Mouse (Mus musculus) thymus, adult 2 months (tissue): ENCODE data around the gene Atf6. TPM values are rescaled to one million over a fixed set of nuclear protein-coding genes. Genes with fewer than 3 reads are reported as not detected.

ENCODE experiments used
- DNase-seq: peaks from one replicate; pipeline ENCODE4 v3.0.0; 2021
- H3K27ac ChIP-seq: fragments of 200-500 bp; 2 replicates; pipeline ENCODE4 v1.5.1; 2012; ENCODE audit warnings: low read length, control low read depth; ENCODE audit not compliant: control insufficient read depth, insufficient read depth
- H3K27me3 ChIP-seq: fragments of 200-500 bp; 2 replicates; pipeline ENCODE4 v1.6.1; 2012; ENCODE audit warnings: mild to moderate bottlenecking, low read length, moderate library complexity, mixed read lengths; ENCODE audit not compliant: control insufficient read depth, insufficient read depth
- H3K36me3 ChIP-seq: fragments of 200-500 bp; 2 replicates; pipeline ENCODE4 v1.6.1; 2012; ENCODE audit warnings: mild to moderate bottlenecking, low read length, moderate library complexity; ENCODE audit not compliant: control insufficient read depth, insufficient read depth
- H3K4me1 ChIP-seq: fragments of 200-500 bp; replicated peaks from 2 replicates; pipeline ENCODE4 v1.6.1; 2012; ENCODE audit warnings: low read length; ENCODE audit not compliant: control insufficient read depth, insufficient read depth
- H3K4me3 ChIP-seq: fragments of 200-500 bp; 2 replicates; pipeline ENCODE4 v1.5.1; 2012; ENCODE audit warnings: mild to moderate bottlenecking, low read length, control low read depth, moderate library complexity; ENCODE audit not compliant: control insufficient read depth, insufficient read depth
- CTCF ChIP-seq: fragments of 200-500 bp; IDR thresholded peaks from 2 replicates; pipeline ENCODE4 v1.5.1; 2012; ENCODE audit warnings: mild to moderate bottlenecking, control low read depth, low read length, moderate library complexity, borderline replicate concordance; ENCODE audit not compliant: control insufficient read depth, poor library complexity, insufficient read depth; ENCODE audit errors: extremely low read depth
- POLR2A ChIP-seq: fragments of 200-500 bp; IDR thresholded peaks from 2 replicates; pipeline ENCODE4 v1.6.1; 2012; ENCODE audit warnings: mild to moderate bottlenecking, low read length, control low read depth, moderate library complexity; ENCODE audit not compliant: control insufficient read depth, poor library complexity, insufficient read depth; ENCODE audit errors: extremely low read depth
- WGBS: fragments of 180-500 bp; shearing (Covaris S2); methylation state at CpG from one replicate; pipeline ENCODE4 v1.1.7; 2018; 5-methylcytosine and 5-hydroxymethylcytosine counted together
- polyA plus RNA-seq: library from polyadenylated mRNA; depleted of rRNA; stranded (reverse); fragments of >200 nt; gene quantifications from 2 replicates; pipeline ENCODE4 v1.2.3, GENCODE M21; 2012

Atf6 gene
- polyA plus RNA-seq, 1 experiment = 7.0 TPM

GRCm38 (mm10) chr1:170862435-170862717 is 5.2 kb downstream of the Atf6 start:
- Histone ChIP-seq H3K4me3 (no peak overlapping the region), H3K27me3 (no peaks in the 10 kb centered on the region), H3K27ac (no peak overlapping the region), H3K4me1 (peaks cover 11% of the 10 kb centered on the region), H3K36me3 (no peaks in the 10 kb centered on the region)
- WGBS = 41% methylated on average over 3 of the region's 3 CpGs
- no peak for DNase-seq
- TF ChIP-seq CTCF (no peak), POLR2A (no peak)

GRCm38 (mm10) chr1:170861671-170862434 is 5.7 kb downstream of the Atf6 start:
- Histone ChIP-seq H3K4me3 (no peak overlapping the region), H3K4me1 (peaks cover 8% of the 10 kb centered on the region), H3K36me3 (no peaks in the 10 kb centered on the region), H3K27ac (no peak overlapping the region), H3K27me3 (no peaks in the 10 kb centered on the region)
- WGBS = 29% methylated on average over 13 of the region's 13 CpGs
- no peak for TF ChIP-seq POLR2A
- no peak for TF ChIP-seq CTCF
- no peak for DNase-seq

- no peaks in the 10 kb centered on the region for H3K36me3 ChIP-seq
- TF ChIP-seq CTCF (no peak), POLR2A (no peak)
- peaks cover 8% of the 10 kb centered on the region for H3K4me1 ChIP-seq
- 91% methylated on average over 2 of the region's 2 CpGs for WGBS
- H3K27ac ChIP-seq = no peak overlapping the region
- no peaks in the 10 kb centered on the region for H3K27me3 ChIP-seq
- H3K4me3 ChIP-seq = no peak overlapping the region
- no peak for DNase-seq
Measured at GRCm38 (mm10) chr1:170858872-170859271, 8.7 kb downstream of the Atf6 start.

GRCm38 (mm10) chr1:170857369-170857768 is 10.2 kb downstream of the Atf6 start:
- TF ChIP-seq CTCF (no peak), POLR2A (no peak)
- Histone ChIP-seq H3K4me1 (peaks cover 4% of the 10 kb centered on the region), H3K27ac (no peak overlapping the region), H3K4me3 (no peak overlapping the region), H3K36me3 (no peaks in the 10 kb centered on the region), H3K27me3 (no peaks in the 10 kb centered on the region)
- 90% methylated on average over 2 of the region's 2 CpGs for WGBS
- no peak for DNase-seq

- 97% methylated on average over 13 of the region's 13 CpGs for WGBS
- Histone ChIP-seq H3K4me1 (no peaks in the 10 kb centered on the region), H3K27me3 (no peaks in the 10 kb centered on the region), H3K27ac (no peak overlapping the region), H3K4me3 (no peak overlapping the region), H3K36me3 (no peaks in the 10 kb centered on the region)
- DNase-seq = no peak
- TF ChIP-seq POLR2A = no peak
- TF ChIP-seq CTCF = no peak
Measured at GRCm38 (mm10) chr1:170855056-170855760, 12.4 kb downstream of the Atf6 start.

- H3K36me3 ChIP-seq = no peaks in the 10 kb centered on the region
- H3K4me1 ChIP-seq = no peaks in the 10 kb centered on the region
- no peak for DNase-seq
- H3K27me3 ChIP-seq = no peaks in the 10 kb centered on the region
- 88% methylated on average over 3 of the region's 3 CpGs for WGBS
- no peak overlapping the region for H3K4me3 ChIP-seq
- no peak overlapping the region for H3K27ac ChIP-seq
- TF ChIP-seq CTCF = no peak
- no peak for TF ChIP-seq POLR2A
Measured at GRCm38 (mm10) chr1:170853604-170854003, 14.0 kb downstream of the Atf6 start.
